Mouse (Mus musculus): ENCODE results near the gene Sdccag8. TPM values are rescaled to one million over a fixed set of nuclear protein-coding genes. Genes with fewer than 3 reads are reported as not detected.
A peak's percentile ranks its signal among the peaks of the same experiment; 100 is the strongest.
"Not testable (repeated sequence)": the region's sequence is repeated elsewhere in the genome, so short reads cannot be mapped to it uniquely, and the experiment has no call there.

Sdccag8 gene
- polyA plus RNA-seq, 1 experiment from 2014 or later, result 19.1 TPM

- Histone ChIP-seq H3K27me3 (no peaks in the 10 kb centered on the region), H3K4me2 (no peak overlapping the region), H3K9ac (no peak overlapping the region), H3K9me3 (no peaks in the 10 kb centered on the region), H3K36me3 (no peaks in the 10 kb centered on the region), H3K4me1 (peaks cover 25% of the 10 kb centered on the region), H3K27ac (no peak overlapping the region), H3K4me3 (no peak overlapping the region)
- ATAC-seq (ENCODE audit: insufficient number of reproducible peaks, insufficient read depth, low FRiP score, low TSS enrichment, low read depth), result no peak
- 77% methylated on average over 10 of the region's 10 CpGs for WGBS
These were observed 117.1 kb downstream of the Sdccag8 start for GRCm38 (mm10) chr1:176931511-176931910.

DNA sequence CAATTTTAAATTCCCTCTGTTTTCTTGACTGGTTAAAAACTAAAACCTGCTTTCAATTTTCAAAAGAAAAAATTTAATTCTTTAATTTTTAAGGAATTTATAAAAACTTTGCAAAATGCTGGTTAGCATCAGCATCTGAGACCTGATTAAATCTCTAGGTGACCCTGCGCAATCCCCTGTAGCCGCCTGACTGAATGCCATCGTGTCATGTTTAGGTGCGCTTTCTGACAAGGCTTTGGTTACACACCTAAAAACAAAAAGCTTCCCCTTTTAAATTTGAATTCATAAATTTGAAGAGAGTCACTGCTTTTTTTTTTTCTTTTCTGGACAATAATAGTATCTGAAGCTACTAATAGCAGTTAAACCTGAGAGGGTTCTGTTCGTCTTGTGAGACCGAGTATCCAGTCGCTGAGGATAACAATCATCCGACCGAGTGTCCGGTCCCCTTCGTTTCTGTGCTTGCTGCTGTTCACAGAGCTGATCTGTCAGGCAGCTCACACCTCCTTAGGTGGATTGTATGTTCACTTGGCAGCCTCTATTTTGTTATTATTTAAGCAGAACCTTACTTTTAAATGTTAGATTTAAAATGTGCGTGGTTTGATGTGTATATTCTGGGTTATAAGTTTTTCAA lies 118.0 kb downstream of the Sdccag8 start:
- Histone ChIP-seq H3K4me1 (peaks cover 25% of the 10 kb centered on the region), H3K9ac (no peak overlapping the region), H3K27me3 (no peaks in the 10 kb centered on the region), H3K4me3 (no peak overlapping the region), H3K9me3 (no peaks in the 10 kb centered on the region), H3K36me3 (no peaks in the 10 kb centered on the region), H3K4me2 (no peak overlapping the region), H3K27ac (no peak overlapping the region)
- no peak for ATAC-seq (ENCODE audit: insufficient number of reproducible peaks, insufficient read depth, low FRiP score, low TSS enrichment, low read depth)
- WGBS, result 76% methylated on average over 12 of the region's 12 CpGs

- H3K9ac ChIP-seq, result no peak overlapping the region
- peaks cover 25% of the 10 kb centered on the region for H3K4me1 ChIP-seq
- H3K4me2 ChIP-seq, result no peak overlapping the region
- WGBS, result 67% methylated on average over 7 of the region's 7 CpGs
- H3K4me3 ChIP-seq, result no peak overlapping the region
- no peaks in the 10 kb centered on the region for H3K27me3 ChIP-seq
- H3K36me3 ChIP-seq, result no peaks in the 10 kb centered on the region
- ATAC-seq (ENCODE audit: insufficient number of reproducible peaks, insufficient read depth, low FRiP score, low TSS enrichment, low read depth), result no peak
- H3K27ac ChIP-seq, result no peak overlapping the region
- no peaks in the 10 kb centered on the region for H3K9me3 ChIP-seq
These were observed 118.9 kb downstream of the Sdccag8 start for GRCm38 (mm10) chr1:176933319-176933718.

GRCm38 (mm10) chr1:176934043-176934762 lies 119.7 kb downstream of the Sdccag8 start:
- no peak for ATAC-seq (ENCODE audit: insufficient number of reproducible peaks, insufficient read depth, low FRiP score, low TSS enrichment, low read depth)
- no peaks in the 10 kb centered on the region for H3K36me3 ChIP-seq
- 44% methylated on average over 13 of the region's 13 CpGs for WGBS
- peaks cover 25% of the 10 kb centered on the region for H3K4me1 ChIP-seq
- peak overlapping the region; percentile 49; the same call in 1 of the 2 replicates for H3K27ac ChIP-seq
- no peak overlapping the region for H3K9ac ChIP-seq
- H3K27me3 ChIP-seq, result no peaks in the 10 kb centered on the region
- H3K9me3 ChIP-seq, result no peaks in the 10 kb centered on the region
- no peak overlapping the region for H3K4me3 ChIP-seq
- no peak overlapping the region for H3K4me2 ChIP-seq

DNA sequence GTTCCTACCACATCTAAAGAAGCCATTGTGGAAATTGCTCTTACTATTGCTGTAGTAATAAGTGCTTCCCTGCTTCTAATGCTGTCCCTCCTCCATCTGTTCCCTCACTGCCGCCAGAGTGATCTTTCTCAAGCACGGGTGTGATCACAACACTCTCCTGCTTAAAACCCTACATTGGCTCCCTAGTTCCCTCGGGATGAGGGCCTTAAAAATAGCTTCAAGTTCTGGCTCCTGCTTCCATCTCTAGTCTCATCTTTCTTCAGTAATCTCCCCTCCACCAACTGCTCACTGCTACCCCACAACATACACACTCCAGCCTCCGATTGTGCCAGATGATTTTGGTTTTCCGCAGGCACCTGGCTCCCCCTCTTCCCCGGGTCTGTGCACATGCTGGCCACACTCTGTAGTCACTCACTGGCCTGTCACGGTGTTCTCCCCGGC lies 125.5 kb downstream of the Sdccag8 start:
- Histone ChIP-seq H3K4me1 (peaks cover 12% of the 10 kb centered on the region), H3K27ac (no peak overlapping the region), H3K27me3 (no peaks in the 10 kb centered on the region), H3K9me3 (no peaks in the 10 kb centered on the region), H3K4me3 (no peak overlapping the region), H3K36me3 (no peaks in the 10 kb centered on the region), H3K4me2 (no peak overlapping the region), H3K9ac (no peak overlapping the region)
- no peak for ATAC-seq (ENCODE audit: insufficient number of reproducible peaks, insufficient read depth, low FRiP score, low TSS enrichment, low read depth)
- WGBS, result 61% methylated on average over 8 of the region's 8 CpGs

DNA sequence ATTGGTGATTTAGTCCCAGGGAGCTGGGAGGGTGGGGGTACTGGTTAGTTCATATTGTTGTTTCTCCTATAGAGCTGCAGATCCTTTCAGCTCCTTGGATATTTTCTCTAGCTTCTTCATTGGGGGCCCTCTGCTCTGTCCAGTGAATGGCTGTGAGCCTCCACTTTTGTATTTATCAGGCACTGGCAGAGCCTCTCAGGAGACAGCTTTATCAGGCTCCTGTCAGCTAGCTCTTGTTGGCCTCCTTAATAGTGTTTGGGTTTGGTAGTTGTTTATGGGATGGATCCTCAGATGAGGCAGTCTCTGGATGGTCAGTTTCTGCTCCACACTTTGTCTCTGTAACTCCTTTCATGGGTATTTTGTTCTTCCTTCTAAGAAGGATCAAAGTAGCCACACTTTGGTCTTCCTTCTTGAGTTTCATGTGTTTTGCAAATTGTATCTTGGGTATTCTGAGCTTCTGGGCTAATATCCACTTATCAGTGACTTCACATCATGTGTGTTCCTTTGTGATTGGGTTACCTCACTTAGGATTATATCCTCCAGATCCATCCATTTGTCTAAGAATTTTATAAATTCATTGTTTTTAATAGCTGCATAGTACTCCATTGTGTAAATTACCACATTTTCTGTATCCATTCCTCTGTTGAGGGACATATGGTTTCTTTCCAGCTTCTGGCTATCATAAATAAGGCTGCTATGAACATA lies 127.0 kb downstream of the Sdccag8 start:
- not testable (repeated sequence) for H3K27ac ChIP-seq; H3K9ac ChIP-seq; H3K27me3 ChIP-seq; H3K9me3 ChIP-seq; H3K36me3 ChIP-seq; H3K4me2 ChIP-seq; ATAC-seq (ENCODE audit: insufficient number of reproducible peaks, insufficient read depth, low FRiP score, low TSS enrichment, low read depth); H3K4me3 ChIP-seq; H3K4me1 ChIP-seq

DNA sequence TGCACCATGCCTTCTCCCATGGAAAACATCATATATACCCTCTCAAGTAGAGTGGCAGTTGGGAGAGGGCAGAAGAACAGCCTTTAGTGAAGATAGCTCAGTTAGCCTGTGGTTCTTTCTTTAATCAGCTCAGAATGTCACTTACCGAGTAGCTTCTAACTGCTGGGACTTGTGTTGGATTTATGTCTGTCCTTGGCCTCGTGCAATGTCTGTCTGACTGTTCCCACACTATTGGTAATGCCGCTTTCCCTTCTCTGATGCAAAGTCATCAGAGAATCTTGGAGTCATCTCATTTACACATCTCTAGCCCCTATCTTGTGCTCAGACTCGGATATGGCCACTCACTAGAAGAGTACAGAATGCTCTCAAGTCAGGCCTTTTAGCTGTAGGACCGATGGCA lies 128.7 kb downstream of the Sdccag8 start:
- H3K36me3 ChIP-seq, result no peaks in the 10 kb centered on the region
- no peak overlapping the region for H3K27ac ChIP-seq
- no peak overlapping the region for H3K4me3 ChIP-seq
- H3K9ac ChIP-seq, result no peak overlapping the region
- H3K4me2 ChIP-seq, result no peak overlapping the region
- WGBS, result 92% methylated on average over 5 of the region's 5 CpGs
- 0 out of 2 replicates have a peak, but pooled peaks cover 2% of the 10 kb centered on the region for H3K4me1 ChIP-seq
- no peaks in the 10 kb centered on the region for H3K27me3 ChIP-seq
- no peaks in the 10 kb centered on the region for H3K9me3 ChIP-seq
- no peak for ATAC-seq (ENCODE audit: insufficient number of reproducible peaks, insufficient read depth, low FRiP score, low TSS enrichment, low read depth)

DNA sequence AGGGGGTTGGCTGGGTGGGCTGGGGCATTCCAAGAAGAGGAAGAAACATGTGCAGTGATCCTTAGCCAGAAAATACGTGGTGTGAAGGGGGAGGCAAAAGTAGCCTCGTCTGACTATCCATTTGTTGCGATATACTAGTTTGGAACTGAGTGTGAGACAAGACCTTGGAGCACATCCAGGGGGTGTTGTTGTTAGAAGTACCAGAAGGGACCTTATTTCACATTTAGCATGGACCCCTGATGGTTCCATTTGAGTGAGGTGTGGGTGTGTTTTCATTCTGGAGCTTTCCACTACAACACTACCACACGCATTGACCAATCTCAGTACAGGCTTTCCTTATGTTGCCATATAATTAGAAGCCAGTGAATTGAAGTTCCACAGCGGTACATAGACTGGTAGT lies 129.5 kb downstream of the Sdccag8 start:
- Histone ChIP-seq H3K9ac (no peak overlapping the region), H3K27me3 (no peaks in the 10 kb centered on the region), H3K4me1 (0 out of 2 replicates have a peak, but pooled peaks cover 2% of the 10 kb centered on the region), H3K4me2 (no peak overlapping the region), H3K4me3 (no peak overlapping the region), H3K36me3 (no peaks in the 10 kb centered on the region), H3K27ac (no peak overlapping the region), H3K9me3 (no peaks in the 10 kb centered on the region)
- WGBS, result 87% methylated on average over 5 of the region's 5 CpGs
- ATAC-seq (ENCODE audit: insufficient number of reproducible peaks, insufficient read depth, low FRiP score, low TSS enrichment, low read depth), result no peak

- H3K9me3 ChIP-seq, result no peaks in the 10 kb centered on the region
- H3K27ac ChIP-seq, result no peak overlapping the region
- H3K4me1 ChIP-seq, result 0 out of 2 replicates have a peak, but pooled peaks cover 2% of the 10 kb centered on the region
- no peaks in the 10 kb centered on the region for H3K36me3 ChIP-seq
- no peak overlapping the region for H3K4me2 ChIP-seq
- H3K4me3 ChIP-seq, result no peak overlapping the region
- no peak overlapping the region for H3K9ac ChIP-seq
- no peak for ATAC-seq (ENCODE audit: insufficient number of reproducible peaks, insufficient read depth, low FRiP score, low TSS enrichment, low read depth)
- 76% methylated on average over 8 of the region's 8 CpGs for WGBS
- H3K27me3 ChIP-seq, result no peaks in the 10 kb centered on the region
These were observed 130.2 kb downstream of the Sdccag8 start for GRCm38 (mm10) chr1:176944458-176945174.

DNA sequence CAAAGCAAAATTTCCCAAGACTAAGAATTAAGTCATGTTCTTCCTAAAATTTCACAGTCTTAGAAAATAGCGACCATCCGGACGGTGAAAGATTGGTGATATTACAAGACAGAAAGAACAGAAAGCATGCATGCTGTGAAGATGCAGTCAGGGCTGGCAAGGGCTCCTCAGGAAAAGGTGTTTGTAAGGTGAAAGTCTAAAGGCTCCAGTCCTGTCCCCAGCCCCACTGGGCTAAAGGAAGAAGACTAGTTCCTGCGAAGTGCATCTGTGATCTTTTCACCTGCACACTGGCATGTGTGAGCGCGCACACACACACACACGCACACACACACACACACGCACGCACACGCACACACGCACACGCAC lies 130.7 kb downstream of the Sdccag8 start:
- Histone ChIP-seq H3K4me3 (no peak overlapping the region), H3K9ac (no peak overlapping the region), H3K27ac (no peak overlapping the region), H3K27me3 (no peaks in the 10 kb centered on the region), H3K4me2 (no peak overlapping the region), H3K4me1 (0 out of 2 replicates have a peak, but pooled peaks cover 2% of the 10 kb centered on the region), H3K36me3 (no peaks in the 10 kb centered on the region), H3K9me3 (no peaks in the 10 kb centered on the region)
- no peak for ATAC-seq (ENCODE audit: insufficient number of reproducible peaks, insufficient read depth, low FRiP score, low TSS enrichment, low read depth)
- whole genome bisulfite sequencing, result 74% methylated on average over 12 of the region's 12 CpGs

DNA sequence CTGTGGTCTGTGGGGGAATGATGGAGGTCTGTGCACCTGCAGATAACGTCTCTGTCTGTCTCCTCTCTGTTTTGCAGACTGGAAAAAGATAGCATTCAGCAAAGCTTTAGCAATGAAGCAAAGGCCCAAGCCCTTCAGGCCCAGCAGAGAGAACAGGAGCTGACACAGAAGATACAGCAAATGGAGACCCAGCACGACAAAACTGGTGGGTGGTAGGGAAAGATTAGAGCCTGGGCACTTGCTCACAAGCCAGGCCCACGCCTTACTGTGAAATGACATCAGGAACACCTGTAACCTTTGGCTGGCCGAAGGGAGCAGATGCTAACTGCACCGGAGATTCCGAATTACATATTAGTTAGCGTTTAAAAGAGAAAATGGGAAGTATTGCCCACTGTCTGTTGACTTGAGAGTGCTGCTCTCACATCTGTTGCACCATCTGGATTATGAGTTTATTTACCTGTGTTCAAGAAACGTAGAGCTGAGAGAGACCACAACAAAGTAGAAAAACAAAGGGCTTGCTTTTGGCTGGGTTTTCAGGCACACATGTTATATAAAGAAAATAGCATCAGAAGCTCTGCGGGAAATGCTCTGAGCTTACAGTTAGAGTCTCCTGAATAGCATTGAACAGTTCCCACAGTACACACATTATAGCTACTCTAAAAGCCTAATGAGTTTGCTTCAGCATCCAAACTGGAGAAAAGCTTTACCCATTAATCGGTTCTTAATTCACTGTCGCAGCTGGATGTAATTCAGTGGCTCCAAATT lies 131.8 kb downstream of the Sdccag8 start:
- no peaks in the 10 kb centered on the region for H3K36me3 ChIP-seq
- H3K4me1 ChIP-seq, result 0 out of 2 replicates have a peak, but pooled peaks cover 2% of the 10 kb centered on the region
- ATAC-seq (ENCODE audit: insufficient number of reproducible peaks, insufficient read depth, low FRiP score, low TSS enrichment, low read depth), result no peak
- H3K27ac ChIP-seq, result no peak overlapping the region
- no peaks in the 10 kb centered on the region for H3K27me3 ChIP-seq
- no peak overlapping the region for H3K4me3 ChIP-seq
- no peak overlapping the region for H3K4me2 ChIP-seq
- 77% methylated on average over 11 of the region's 11 CpGs for WGBS
- H3K9me3 ChIP-seq, result no peaks in the 10 kb centered on the region
- no peak overlapping the region for H3K9ac ChIP-seq
